Mouse (Mus musculus) embryonic fibroblast, embryonic 13.5 days (primary cell): ENCODE measurements around the gene Zfp598.
"Not testable (repeated sequence)": the region's sequence is repeated elsewhere in the genome, so short reads cannot be mapped to it uniquely, and the experiment has no call there.

ENCODE experiments used
- CTCF ChIP-seq: IDR thresholded peaks from 2 replicates; pipeline ENCODE4 v1.5.1; 2011; ENCODE audit warnings: mild to moderate bottlenecking, control low read depth, low read length, moderate library complexity, borderline replicate concordance; ENCODE audit not compliant: insufficient read depth
- POLR2A ChIP-seq: IDR thresholded peaks from 2 replicates; pipeline ENCODE4 v1.6.1; 2011; ENCODE audit warnings: low read depth, mild to moderate bottlenecking, control low read depth, low read length, moderate library complexity

DNA sequence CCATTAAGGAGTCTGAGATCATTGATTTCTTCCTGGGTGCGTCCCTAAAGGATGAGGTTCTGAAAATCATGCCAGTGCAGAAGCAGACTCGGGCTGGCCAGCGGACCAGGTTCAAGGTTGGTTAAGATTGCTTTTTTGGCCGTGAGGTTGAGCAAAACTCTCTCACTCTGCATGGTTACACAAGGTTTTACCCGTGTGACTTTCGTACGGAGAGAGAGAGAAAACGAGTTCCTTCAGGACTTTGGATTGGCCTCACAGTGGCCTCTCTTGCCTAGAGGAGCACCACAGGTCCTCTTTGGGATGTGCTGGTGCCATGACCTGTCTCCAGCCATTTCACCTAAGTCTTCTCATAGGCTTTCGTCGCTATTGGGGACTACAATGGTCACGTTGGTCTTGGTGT lies 51.1 kb downstream of the Zfp598 start:
- TF ChIP-seq CTCF = not testable (repeated sequence)
- TF ChIP-seq POLR2A = peak; percentile 29; the same call in 1 of the 2 replicates
